Mouse (Mus musculus): ENCODE measurements around the gene Ptprt. TPM values are rescaled to one million over a fixed set of nuclear protein-coding genes. Genes with fewer than 3 reads are reported as not detected.

Gene Ptprt
- total and polyA plus RNA-seq, 2 experiments = 0.37 to 0.44 TPM

DNA sequence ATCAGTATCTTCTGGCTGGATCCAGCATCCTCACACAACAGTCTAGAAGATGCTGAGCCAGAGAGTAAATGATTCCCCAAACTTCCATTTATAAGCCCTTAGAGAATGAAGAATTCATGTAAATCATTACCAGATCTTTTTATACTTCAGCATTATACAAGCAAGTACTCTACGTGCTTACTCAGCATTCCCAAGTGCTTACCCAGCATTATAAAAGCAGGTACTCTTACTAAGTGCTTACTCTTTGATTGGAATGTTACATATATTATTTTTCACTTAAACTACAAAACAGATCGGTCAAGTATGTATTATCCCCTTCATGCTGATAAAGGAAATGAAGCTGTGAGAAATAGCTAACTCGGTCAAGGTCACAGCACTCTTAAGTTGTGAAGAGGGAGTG is 758.8 kb downstream of the Ptprt start:
- Histone ChIP-seq H3K27me3 (ENCODE audit: control insufficient read depth, insufficient read depth, low read length) (no peaks in the 10 kb centered on the region), H3K36me3 (ENCODE audit: control insufficient read depth, insufficient read depth, low read length) (no peaks in the 10 kb centered on the region), H3K79me2 (ENCODE audit: control insufficient read depth, insufficient read depth, low read length) (no peaks in the 10 kb centered on the region), H3K27ac (replicated peaks; ENCODE audit: insufficient read depth, low read depth, low read length) (no peak overlapping the region), H3K4me1 (ENCODE audit: control insufficient read depth, insufficient read depth, low read length) (no peaks in the 10 kb centered on the region), H3K4me3 (ENCODE audit: insufficient read depth, low read depth, low read length) (no peak overlapping the region), H3K9ac (ENCODE audit: low read depth, low read length) (no peak overlapping the region)
- WGBS = 89% methylated on average over 3 of the region's 3 CpGs
- TF ChIP-seq POLR2A (IDR thresholded peaks at IDR 0.05; ENCODE audit: extremely low read depth, insufficient read depth, low read length) (no peak), CTCF (IDR thresholded peaks at IDR 0.05; ENCODE audit: low read depth, low read length) (no peak)
- DNase-seq (ENCODE audit: extremely low read depth, low read depth, low spot score) = no peak

DNA sequence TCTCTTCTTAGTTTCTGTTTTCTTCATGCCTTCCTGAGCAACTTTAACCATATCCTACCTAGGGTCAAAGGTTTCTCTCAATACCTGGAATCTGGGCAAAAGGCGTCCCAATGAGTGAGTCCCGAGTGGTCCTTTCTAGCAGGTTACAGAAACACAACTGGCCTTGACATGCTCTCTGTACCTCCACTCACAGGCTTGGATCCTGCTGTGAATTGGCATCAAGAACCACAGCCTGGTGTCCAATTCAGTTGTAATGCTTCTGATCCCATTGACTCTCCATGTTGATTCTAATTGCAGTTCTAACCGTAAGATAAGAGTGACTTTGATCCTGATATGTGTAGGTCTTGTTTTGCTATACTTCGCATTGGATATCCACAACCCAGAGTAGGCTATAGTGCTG is 776.5 kb downstream of the Ptprt start:
- 84% methylated on average over 4 of the region's 4 CpGs for WGBS
- H3K4me1 ChIP-seq (ENCODE audit: control insufficient read depth, insufficient read depth, low read length) = no peaks in the 10 kb centered on the region
- no peaks in the 10 kb centered on the region for H3K36me3 ChIP-seq (ENCODE audit: control insufficient read depth, insufficient read depth, low read length)
- TF ChIP-seq POLR2A (IDR thresholded peaks at IDR 0.05; ENCODE audit: extremely low read depth, insufficient read depth, low read length) = no peak
- TF ChIP-seq CTCF (IDR thresholded peaks at IDR 0.05; ENCODE audit: low read depth, low read length) = no peak
- DNase-seq (ENCODE audit: extremely low read depth, low read depth, low spot score) = no peak
- no peak overlapping the region for H3K4me3 ChIP-seq (ENCODE audit: insufficient read depth, low read depth, low read length)
- H3K9ac ChIP-seq (ENCODE audit: low read depth, low read length) = no peak overlapping the region
- H3K79me2 ChIP-seq (ENCODE audit: control insufficient read depth, insufficient read depth, low read length) = no peaks in the 10 kb centered on the region
- no peaks in the 10 kb centered on the region for H3K27me3 ChIP-seq (ENCODE audit: control insufficient read depth, insufficient read depth, low read length)
- no peak overlapping the region for H3K27ac ChIP-seq (replicated peaks; ENCODE audit: insufficient read depth, low read depth, low read length)

GRCm38 (mm10) chr2:161882580-161882979 is 778.4 kb downstream of the Ptprt start:
- no peak for DNase-seq (ENCODE audit: extremely low read depth, low read depth, low spot score)
- H3K4me1 ChIP-seq (ENCODE audit: control insufficient read depth, insufficient read depth, low read length) = no peaks in the 10 kb centered on the region
- no peaks in the 10 kb centered on the region for H3K27me3 ChIP-seq (ENCODE audit: control insufficient read depth, insufficient read depth, low read length)
- no peaks in the 10 kb centered on the region for H3K36me3 ChIP-seq (ENCODE audit: control insufficient read depth, insufficient read depth, low read length)
- TF ChIP-seq CTCF (IDR thresholded peaks at IDR 0.05; ENCODE audit: low read depth, low read length) = no peak
- no peak for TF ChIP-seq POLR2A (IDR thresholded peaks at IDR 0.05; ENCODE audit: extremely low read depth, insufficient read depth, low read length)
- H3K4me3 ChIP-seq (ENCODE audit: insufficient read depth, low read depth, low read length) = no peak overlapping the region
- WGBS = 71% methylated on average over 4 of the region's 4 CpGs
- no peak overlapping the region for H3K27ac ChIP-seq (replicated peaks; ENCODE audit: insufficient read depth, low read depth, low read length)
- H3K9ac ChIP-seq (ENCODE audit: low read depth, low read length) = no peak overlapping the region
- H3K79me2 ChIP-seq (ENCODE audit: control insufficient read depth, insufficient read depth, low read length) = no peaks in the 10 kb centered on the region

DNA sequence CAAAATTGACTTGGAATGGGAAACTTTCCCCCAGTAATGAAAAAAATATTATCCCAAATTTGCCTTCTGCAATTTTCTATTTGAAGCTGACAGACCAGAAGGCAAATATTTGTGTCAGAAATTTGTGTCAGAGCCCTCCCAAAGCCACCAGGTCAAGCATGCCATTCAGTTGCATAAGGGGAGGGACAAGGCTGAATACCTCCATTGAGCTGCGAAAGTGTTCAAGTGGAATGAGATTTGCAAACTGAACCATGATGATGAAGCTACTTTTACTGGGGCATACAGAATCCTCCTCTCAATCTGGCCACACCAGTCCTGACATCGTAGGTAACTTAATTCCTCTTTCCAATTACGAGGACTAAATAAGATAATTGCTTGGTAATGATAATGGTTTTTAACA is 780.0 kb downstream of the Ptprt start:
- H3K36me3 ChIP-seq (ENCODE audit: control insufficient read depth, insufficient read depth, low read length) = no peaks in the 10 kb centered on the region
- H3K9ac ChIP-seq (ENCODE audit: low read depth, low read length) = no peak overlapping the region
- H3K27me3 ChIP-seq (ENCODE audit: control insufficient read depth, insufficient read depth, low read length) = no peaks in the 10 kb centered on the region
- no peak overlapping the region for H3K4me3 ChIP-seq (ENCODE audit: insufficient read depth, low read depth, low read length)
- WGBS = 85% methylated on average over 3 of the region's 3 CpGs
- DNase-seq (ENCODE audit: extremely low read depth, low read depth, low spot score) = no peak
- H3K79me2 ChIP-seq (ENCODE audit: control insufficient read depth, insufficient read depth, low read length) = no peaks in the 10 kb centered on the region
- no peak overlapping the region for H3K27ac ChIP-seq (replicated peaks; ENCODE audit: insufficient read depth, low read depth, low read length)
- H3K4me1 ChIP-seq (ENCODE audit: control insufficient read depth, insufficient read depth, low read length) = no peaks in the 10 kb centered on the region
- TF ChIP-seq CTCF (IDR thresholded peaks at IDR 0.05; ENCODE audit: low read depth, low read length) (no peak), POLR2A (IDR thresholded peaks at IDR 0.05; ENCODE audit: extremely low read depth, insufficient read depth, low read length) (no peak)

GRCm38 (mm10) chr2:161865231-161865630 is 795.7 kb downstream of the Ptprt start:
- WGBS = 51% methylated on average over 4 of the region's 4 CpGs
- Histone ChIP-seq H3K36me3 (ENCODE audit: control insufficient read depth, insufficient read depth, low read length) (no peaks in the 10 kb centered on the region), H3K4me1 (ENCODE audit: control insufficient read depth, insufficient read depth, low read length) (no peaks in the 10 kb centered on the region), H3K4me3 (ENCODE audit: insufficient read depth, low read depth, low read length) (no peak overlapping the region), H3K9ac (ENCODE audit: low read depth, low read length) (no peak overlapping the region), H3K27me3 (ENCODE audit: control insufficient read depth, insufficient read depth, low read length) (no peaks in the 10 kb centered on the region), H3K27ac (replicated peaks; ENCODE audit: insufficient read depth, low read depth, low read length) (no peak overlapping the region), H3K79me2 (ENCODE audit: control insufficient read depth, insufficient read depth, low read length) (no peaks in the 10 kb centered on the region)
- DNase-seq (ENCODE audit: extremely low read depth, low read depth, low spot score) = no peak
- TF ChIP-seq CTCF (IDR thresholded peaks at IDR 0.05; ENCODE audit: low read depth, low read length) (no peak), POLR2A (IDR thresholded peaks at IDR 0.05; ENCODE audit: extremely low read depth, insufficient read depth, low read length) (no peak)

DNA sequence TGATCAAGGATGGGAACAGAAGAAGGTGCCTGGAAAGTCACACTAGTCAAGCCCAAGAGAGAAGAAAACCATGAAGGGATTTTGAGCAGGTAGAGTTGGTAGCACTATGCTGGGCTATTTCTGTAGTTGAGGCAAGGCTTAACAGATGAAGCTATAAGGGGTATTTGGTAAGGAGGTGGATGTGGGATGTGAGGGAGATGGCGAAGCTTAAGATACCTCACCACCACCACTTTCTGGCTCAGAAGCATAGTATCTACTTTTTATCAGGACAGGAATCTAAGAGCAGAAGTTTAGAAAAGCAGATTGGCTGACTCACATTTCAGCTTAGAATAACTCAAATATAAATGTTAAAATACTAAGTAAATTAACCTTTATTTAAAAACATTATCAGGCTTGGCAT is 802.1 kb downstream of the Ptprt start:
- Histone ChIP-seq H3K4me1 (ENCODE audit: control insufficient read depth, insufficient read depth, low read length) (no peaks in the 10 kb centered on the region), H3K36me3 (ENCODE audit: control insufficient read depth, insufficient read depth, low read length) (no peaks in the 10 kb centered on the region), H3K27ac (replicated peaks; ENCODE audit: insufficient read depth, low read depth, low read length) (no peak overlapping the region), H3K79me2 (ENCODE audit: control insufficient read depth, insufficient read depth, low read length) (no peaks in the 10 kb centered on the region), H3K27me3 (ENCODE audit: control insufficient read depth, insufficient read depth, low read length) (no peaks in the 10 kb centered on the region), H3K9ac (ENCODE audit: low read depth, low read length) (no peak overlapping the region), H3K4me3 (ENCODE audit: insufficient read depth, low read depth, low read length) (no peak overlapping the region)
- 93% methylated on average over 1 of the region's 1 CpGs for WGBS
- no peak for DNase-seq (ENCODE audit: extremely low read depth, low read depth, low spot score)
- TF ChIP-seq POLR2A (IDR thresholded peaks at IDR 0.05; ENCODE audit: extremely low read depth, insufficient read depth, low read length) (no peak), CTCF (IDR thresholded peaks at IDR 0.05; ENCODE audit: low read depth, low read length) (no peak)
